Mouse (Mus musculus) heart, embryonic 15.5 days (tissue): ENCODE results near the gene Scarf2. TPM values are rescaled to one million over a fixed set of nuclear protein-coding genes. Genes with fewer than 3 reads are reported as not detected.

Experiments used
- ATAC-seq: fragments of 200-750 bp; cut with Nextera tagmentation; replicated peaks from 2 replicates; pipeline ENCODE4 v1.8.0; 2017; ENCODE audit warnings: low read depth, moderate TSS enrichment; ENCODE audit not compliant: insufficient number of reproducible peaks, insufficient read depth, low FRiP score
- H3K27ac ChIP-seq: fragments of 300-500 bp; sonication (generic); 2 replicates; pipeline ENCODE4 v1.5.1; 2015; ENCODE audit warnings: mild to moderate bottlenecking, inconsistent platforms
- H3K27me3 ChIP-seq: fragments of 300-500 bp; sonication (generic); 2 replicates; pipeline ENCODE4 v1.6.1; 2015; ENCODE audit warnings: inconsistent platforms
- H3K36me3 ChIP-seq: fragments of 300-500 bp; sonication (generic); 2 replicates; pipeline ENCODE4 v1.6.1; 2015; ENCODE audit warnings: mild to moderate bottlenecking, inconsistent platforms
- H3K4me1 ChIP-seq: fragments of 300-500 bp; sonication (generic); replicated peaks from 2 replicates; pipeline ENCODE4 v1.6.1; 2015; ENCODE audit warnings: inconsistent platforms
- H3K4me2 ChIP-seq: fragments of 300-500 bp; sonication (generic); 2 replicates; pipeline ENCODE4 v1.6.1; 2015; ENCODE audit warnings: inconsistent platforms, mild to moderate bottlenecking, moderate library complexity
- H3K4me3 ChIP-seq: fragments of 300-500 bp; sonication (generic); 2 replicates; pipeline ENCODE4 v1.5.1; 2015; ENCODE audit warnings: mild to moderate bottlenecking, inconsistent platforms
- H3K9ac ChIP-seq: fragments of 300-500 bp; sonication (generic); 2 replicates; pipeline ENCODE4 v1.6.1; 2015; ENCODE audit warnings: mild to moderate bottlenecking, inconsistent platforms
- H3K9me3 ChIP-seq: fragments of 300-500 bp; sonication (generic); replicated peaks from 2 replicates; pipeline ENCODE4 v1.6.1; 2016; ENCODE audit warnings: inconsistent platforms
- WGBS: fragments of 180-500 bp; shearing (Covaris S2); methylation state at CpG from one replicate; pipeline ENCODE4 v1.1.7; 2015; ENCODE audit warnings: mixed read lengths; 5-methylcytosine and 5-hydroxymethylcytosine counted together
- polyA plus RNA-seq: library from polyadenylated mRNA; unstranded; fragments of >200 nt; fragmentation: Nextera tagmentation; extraction: Ambion mirVana; gene quantifications from 2 replicates; pipeline ENCODE4 v1.2.1, GENCODE M21; 2015

Scarf2 gene
- polyA plus RNA-seq, 1 experiment from 2014 or later: 6.6 TPM

DNA sequence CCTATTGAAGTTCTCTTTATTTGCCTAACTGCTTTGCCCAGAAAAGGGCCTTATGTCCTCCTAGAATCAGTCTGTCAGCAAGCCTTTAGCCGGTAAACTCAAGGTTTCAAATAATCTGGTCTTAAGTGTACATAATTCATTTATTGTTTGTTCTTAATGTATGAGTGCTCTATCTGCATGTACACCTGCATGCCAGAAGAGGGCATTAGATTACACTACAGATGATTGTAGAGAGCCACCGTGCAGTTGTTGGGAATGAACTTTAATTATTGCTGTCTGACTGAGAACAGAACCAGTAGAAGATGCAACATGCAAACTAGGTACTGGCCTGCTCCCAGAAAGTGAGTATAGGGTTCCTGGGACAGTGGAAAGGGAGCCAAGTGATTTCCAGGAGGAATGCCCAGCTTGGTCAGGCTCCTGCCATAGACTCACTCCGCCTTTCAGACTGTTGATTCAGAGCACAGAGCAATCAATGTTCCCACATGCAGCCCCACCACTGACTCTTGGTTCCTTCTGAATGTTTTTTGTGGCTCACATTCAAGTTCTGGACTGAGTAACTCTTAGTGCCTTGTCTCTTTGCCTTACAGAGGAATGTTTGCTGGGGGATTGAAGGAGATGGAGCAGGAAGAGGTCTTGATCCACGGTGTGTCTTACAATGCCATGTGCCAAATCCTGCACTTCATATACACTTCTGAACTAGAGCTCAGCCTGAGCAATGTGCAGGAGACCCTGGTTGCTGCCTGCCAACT lies 25.8 kb upstream of the Scarf2 start:
- Histone ChIP-seq H3K27me3 (no peaks in the 10 kb centered on the region), H3K27ac (no peak overlapping the region), H3K9me3 (no peaks in the 10 kb centered on the region), H3K4me2 (no peak overlapping the region), H3K36me3 (peaks cover 34% of the 10 kb centered on the region), H3K4me1 (peaks cover 15% of the 10 kb centered on the region), H3K4me3 (no peak overlapping the region), H3K9ac (no peak overlapping the region)
- ATAC-seq: no peak
- WGBS: 66% methylated on average over 4 of the region's 4 CpGs

DNA sequence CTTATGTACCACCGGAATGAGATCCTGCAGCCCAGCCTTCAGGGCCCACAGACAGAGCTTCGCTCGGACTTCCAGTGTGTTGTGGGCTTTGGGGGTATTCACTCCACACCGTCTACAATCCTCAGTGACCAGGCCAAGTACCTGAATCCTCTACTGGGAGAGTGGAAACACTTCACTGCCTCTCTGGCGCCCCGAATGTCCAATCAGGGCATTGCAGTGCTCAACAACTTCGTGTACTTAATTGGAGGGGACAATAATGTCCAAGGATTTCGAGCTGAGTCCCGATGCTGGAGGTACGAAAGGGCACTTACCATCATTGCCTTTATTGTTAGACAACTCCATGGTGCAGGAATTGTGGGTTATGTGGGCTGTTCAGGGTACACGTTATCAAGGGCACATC lies 20.3 kb upstream of the Scarf2 start:
- no peaks in the 10 kb centered on the region for H3K9me3 ChIP-seq
- H3K9ac ChIP-seq: no peak overlapping the region
- H3K4me1 ChIP-seq: peaks cover 2% of the 10 kb centered on the region; the same call in 1 of the 2 replicates
- no peak overlapping the region for H3K4me3 ChIP-seq
- no peak overlapping the region for H3K4me2 ChIP-seq
- H3K27ac ChIP-seq: no peak overlapping the region
- H3K27me3 ChIP-seq: no peaks in the 10 kb centered on the region
- no peak; the same call in 1 of the 2 replicates for ATAC-seq
- WGBS: 69% methylated on average over 11 of the region's 11 CpGs
- H3K36me3 ChIP-seq: peaks cover 37% of the 10 kb centered on the region

DNA sequence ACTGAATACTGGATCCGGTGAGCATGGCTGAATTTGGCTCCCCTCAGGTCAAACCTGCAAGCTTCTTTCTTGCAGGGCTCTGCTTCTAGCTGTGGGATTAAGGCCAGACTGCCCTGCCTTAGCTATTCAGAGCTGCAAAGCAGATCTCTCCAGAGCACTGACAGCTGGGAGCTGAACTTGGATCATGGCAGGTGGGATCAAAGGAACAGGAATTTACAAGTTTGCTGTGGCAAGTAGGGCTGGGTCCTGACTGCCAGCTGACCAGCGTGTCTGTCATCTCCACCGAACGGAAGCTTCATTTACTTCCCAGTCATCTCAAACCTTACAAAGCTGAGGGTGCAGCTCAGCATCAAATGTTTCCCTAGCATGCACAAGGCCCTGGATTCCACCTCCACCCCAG lies 18.9 kb upstream of the Scarf2 start:
- no peak for ATAC-seq
- H3K27me3 ChIP-seq: no peaks in the 10 kb centered on the region
- H3K27ac ChIP-seq: no peak overlapping the region
- 74% methylated on average over 4 of the region's 4 CpGs for WGBS
- no peak overlapping the region for H3K4me3 ChIP-seq
- peaks cover 27% of the 10 kb centered on the region for H3K36me3 ChIP-seq
- 0 out of 2 replicates have a peak, but pooled peaks cover 2% of the 10 kb centered on the region for H3K4me1 ChIP-seq
- H3K9ac ChIP-seq: no peak overlapping the region
- H3K4me2 ChIP-seq: no peak overlapping the region
- no peaks in the 10 kb centered on the region for H3K9me3 ChIP-seq

DNA sequence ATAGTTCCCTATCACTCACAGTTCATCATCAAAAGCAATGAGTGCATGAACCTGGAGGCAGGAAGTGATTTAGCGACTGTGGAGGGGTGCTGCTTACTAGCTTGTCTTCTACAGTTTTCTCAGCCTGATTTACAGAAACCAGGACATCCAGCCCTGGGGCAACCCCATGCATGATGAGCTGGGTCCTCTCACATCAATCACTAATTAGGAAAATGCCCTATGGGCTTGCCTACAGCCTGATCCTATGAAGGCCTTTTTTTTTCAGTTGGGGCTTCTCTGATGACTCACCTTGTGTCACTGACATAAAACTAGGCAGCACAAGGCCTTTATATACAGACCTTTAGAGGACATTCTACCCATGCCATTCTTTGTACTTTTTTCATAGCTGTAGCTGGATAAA lies 17.4 kb upstream of the Scarf2 start:
- H3K27ac ChIP-seq: no peak overlapping the region
- no peaks in the 10 kb centered on the region for H3K9me3 ChIP-seq
- no peak overlapping the region for H3K4me2 ChIP-seq
- H3K4me1 ChIP-seq: 0 out of 2 replicates have a peak, but pooled peaks cover 2% of the 10 kb centered on the region
- WGBS: 76% methylated on average over 1 of the region's 1 CpGs
- ATAC-seq: no peak
- no peaks in the 10 kb centered on the region for H3K27me3 ChIP-seq
- H3K36me3 ChIP-seq: peaks cover 30% of the 10 kb centered on the region
- no peak overlapping the region for H3K4me3 ChIP-seq
- H3K9ac ChIP-seq: no peak overlapping the region

DNA sequence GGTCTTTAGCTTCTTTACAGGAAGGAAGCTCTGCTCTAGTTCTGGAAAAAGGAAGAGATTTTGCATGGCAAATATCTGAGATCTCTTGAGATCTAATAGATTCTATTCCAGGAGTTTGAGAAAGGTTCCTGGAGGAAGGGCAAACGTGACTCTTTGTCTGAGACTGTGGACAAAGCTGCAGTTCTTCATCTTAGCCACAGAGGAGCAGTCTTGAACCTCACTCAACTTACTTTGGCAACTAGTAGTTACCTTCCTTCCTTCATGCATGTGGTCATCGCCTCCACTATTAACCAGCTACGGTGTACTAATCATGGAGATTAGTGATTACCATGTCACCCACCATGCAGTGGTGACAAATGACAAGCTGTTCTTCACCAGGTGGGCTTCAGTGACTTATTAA lies 11.7 kb upstream of the Scarf2 start:
- peaks cover 52% of the 10 kb centered on the region for H3K36me3 ChIP-seq
- H3K4me3 ChIP-seq: no peak overlapping the region
- WGBS: 60% methylated on average over 3 of the region's 3 CpGs
- H3K4me2 ChIP-seq: no peak overlapping the region
- no peaks in the 10 kb centered on the region for H3K9me3 ChIP-seq
- ATAC-seq: no peak
- no peaks in the 10 kb centered on the region for H3K4me1 ChIP-seq
- H3K9ac ChIP-seq: no peak overlapping the region
- no peaks in the 10 kb centered on the region for H3K27me3 ChIP-seq
- H3K27ac ChIP-seq: no peak overlapping the region

DNA sequence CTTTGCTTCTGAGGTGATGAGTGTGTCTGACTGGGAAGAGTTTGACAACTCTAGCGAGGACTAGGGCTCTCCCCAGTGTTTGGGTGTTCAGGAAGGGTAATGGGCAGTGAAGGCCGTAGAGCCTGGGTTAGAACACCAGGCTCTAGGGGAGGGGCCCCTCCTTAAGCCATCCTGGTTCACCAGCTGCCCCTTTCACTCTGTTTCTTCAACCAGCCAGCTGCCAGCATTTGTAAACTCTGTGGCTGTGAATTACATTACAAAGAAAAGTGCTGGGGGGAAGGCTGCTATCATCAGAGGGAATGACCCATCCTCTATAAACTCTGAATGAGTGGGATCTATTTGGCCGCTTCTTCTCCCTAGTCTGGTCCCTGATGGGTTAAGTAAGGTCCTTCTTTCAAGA lies 4.4 kb upstream of the Scarf2 start:
- no peak for ATAC-seq
- Histone ChIP-seq H3K9ac (no peak overlapping the region), H3K27me3 (peaks cover 21% of the 10 kb centered on the region), H3K4me2 (no peak overlapping the region), H3K4me1 (peaks cover 13% of the 10 kb centered on the region), H3K4me3 (no peak overlapping the region), H3K27ac (no peak overlapping the region), H3K36me3 (peaks cover 27% of the 10 kb centered on the region), H3K9me3 (no peaks in the 10 kb centered on the region)
- WGBS: 70% methylated on average over 3 of the region's 3 CpGs

DNA sequence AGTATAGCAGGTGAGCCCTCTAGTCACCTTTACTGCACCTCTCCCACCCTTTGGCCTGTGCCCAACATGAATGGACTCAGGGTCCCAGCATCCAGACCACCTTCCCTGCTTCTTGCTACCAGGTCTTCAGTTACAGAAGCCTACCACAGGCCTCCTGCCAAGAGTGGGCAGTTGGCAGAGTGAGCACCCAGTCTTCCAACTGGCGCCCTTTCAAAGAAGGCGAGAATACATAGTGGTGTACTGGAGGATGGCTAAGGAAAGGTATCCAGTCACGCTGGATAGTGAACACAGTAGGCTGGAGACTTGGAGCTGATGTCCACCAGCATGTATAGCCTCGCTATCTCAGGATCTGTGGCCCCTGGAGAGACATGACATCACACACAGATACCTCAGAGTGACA lies 3.0 kb upstream of the Scarf2 start:
- no peak overlapping the region for H3K9ac ChIP-seq
- H3K36me3 ChIP-seq: peaks cover 18% of the 10 kb centered on the region
- no peak for ATAC-seq
- peaks cover 26% of the 10 kb centered on the region for H3K4me1 ChIP-seq
- H3K9me3 ChIP-seq: no peaks in the 10 kb centered on the region
- peaks cover 34% of the 10 kb centered on the region for H3K27me3 ChIP-seq
- no peak overlapping the region for H3K4me2 ChIP-seq
- no peak overlapping the region for H3K4me3 ChIP-seq
- H3K27ac ChIP-seq: no peak overlapping the region
- 88% methylated on average over 4 of the region's 4 CpGs for WGBS

DNA sequence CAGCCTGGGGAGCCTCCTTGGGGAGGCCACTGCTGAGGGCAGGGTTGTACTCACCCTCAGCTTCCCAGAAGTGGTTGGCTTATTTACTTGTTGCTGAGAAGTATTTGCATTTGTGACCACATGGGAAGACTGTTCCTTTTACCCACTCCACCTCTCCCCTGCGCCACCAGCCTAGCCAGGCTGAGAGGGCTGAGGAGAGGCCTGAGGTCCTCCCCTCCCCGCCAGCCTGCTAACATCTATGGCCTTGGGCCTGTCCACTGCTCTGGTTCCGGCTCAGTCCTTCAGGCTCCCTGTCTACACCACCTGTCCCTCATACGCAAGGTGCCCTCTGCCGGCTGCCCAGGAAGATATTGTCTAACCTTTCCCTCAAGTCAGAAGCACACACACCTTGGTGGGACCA lies 1.4 kb upstream of the Scarf2 start:
- peaks cover 48% of the 10 kb centered on the region for H3K27me3 ChIP-seq
- no peak overlapping the region for H3K9ac ChIP-seq
- H3K4me2 ChIP-seq: no peak overlapping the region
- H3K27ac ChIP-seq: no peak overlapping the region
- H3K4me3 ChIP-seq: no peak overlapping the region
- 71% methylated on average over 5 of the region's 5 CpGs for whole genome bisulfite sequencing
- ATAC-seq: no peak
- H3K4me1 ChIP-seq: peaks cover 36% of the 10 kb centered on the region
- H3K9me3 ChIP-seq: no peaks in the 10 kb centered on the region
- H3K36me3 ChIP-seq: peaks cover 8% of the 10 kb centered on the region

DNA sequence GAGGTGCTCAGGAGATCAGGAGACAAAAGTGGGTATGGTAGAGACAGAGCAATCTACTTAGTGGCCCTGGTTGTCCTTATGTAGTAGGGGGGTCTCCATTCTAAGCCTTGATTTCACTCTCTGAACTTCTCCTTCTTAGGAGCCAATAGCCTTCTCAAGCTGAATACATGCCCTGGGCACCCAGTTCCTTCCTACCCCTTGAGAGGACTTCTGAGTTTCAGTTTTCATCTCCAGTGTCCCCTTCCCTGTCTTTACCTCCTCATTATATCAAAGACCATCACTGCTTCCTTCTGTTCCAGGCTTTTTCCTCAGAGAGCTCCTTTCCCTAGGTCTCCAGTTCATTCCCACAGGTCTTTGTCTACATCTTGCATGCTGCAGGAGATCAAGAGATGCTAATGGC lies 563 bp upstream of the Scarf2 start:
- ATAC-seq: no peak
- Histone ChIP-seq H3K4me3 (peak overlapping the region; percentile 62), H3K9me3 (no peaks in the 10 kb centered on the region), H3K9ac (peak overlapping the region; percentile 65; the same call in 1 of the 2 replicates), H3K36me3 (peaks cover 5% of the 10 kb centered on the region; the same call in 1 of the 2 replicates), H3K4me1 (peaks cover 36% of the 10 kb centered on the region), H3K27me3 (peaks cover 56% of the 10 kb centered on the region), H3K27ac (peak overlapping the region; percentile 82), H3K4me2 (peak overlapping the region; percentile 88)

DNA sequence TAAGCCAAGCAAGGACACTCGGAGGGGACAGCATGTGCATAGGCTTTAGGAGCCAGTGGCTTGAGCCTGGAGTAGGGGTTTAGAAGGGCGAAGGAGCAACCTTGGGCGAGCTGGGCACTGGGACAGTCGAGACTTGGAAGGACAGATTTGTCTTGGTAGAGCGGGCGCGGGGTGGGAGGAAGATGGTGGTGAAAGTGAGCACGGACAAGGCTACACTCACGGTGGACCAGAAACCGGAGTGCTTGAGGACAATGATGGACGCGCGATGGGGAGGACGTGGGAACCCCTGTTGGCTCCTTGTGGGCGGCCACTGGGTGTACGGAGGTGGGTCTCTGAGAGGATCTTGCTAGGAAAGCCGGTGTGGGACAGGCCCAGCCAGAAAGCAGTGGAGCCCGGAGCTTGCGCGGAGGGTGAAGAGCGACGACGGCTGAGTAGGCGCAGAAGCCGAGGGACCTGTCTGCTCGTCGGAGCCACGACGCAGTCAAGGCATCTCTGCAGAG lies 780 bp downstream of the Scarf2 start:
- peaks cover 50% of the 10 kb centered on the region for H3K4me1 ChIP-seq
- peaks cover 70% of the 10 kb centered on the region for H3K27me3 ChIP-seq

DNA sequence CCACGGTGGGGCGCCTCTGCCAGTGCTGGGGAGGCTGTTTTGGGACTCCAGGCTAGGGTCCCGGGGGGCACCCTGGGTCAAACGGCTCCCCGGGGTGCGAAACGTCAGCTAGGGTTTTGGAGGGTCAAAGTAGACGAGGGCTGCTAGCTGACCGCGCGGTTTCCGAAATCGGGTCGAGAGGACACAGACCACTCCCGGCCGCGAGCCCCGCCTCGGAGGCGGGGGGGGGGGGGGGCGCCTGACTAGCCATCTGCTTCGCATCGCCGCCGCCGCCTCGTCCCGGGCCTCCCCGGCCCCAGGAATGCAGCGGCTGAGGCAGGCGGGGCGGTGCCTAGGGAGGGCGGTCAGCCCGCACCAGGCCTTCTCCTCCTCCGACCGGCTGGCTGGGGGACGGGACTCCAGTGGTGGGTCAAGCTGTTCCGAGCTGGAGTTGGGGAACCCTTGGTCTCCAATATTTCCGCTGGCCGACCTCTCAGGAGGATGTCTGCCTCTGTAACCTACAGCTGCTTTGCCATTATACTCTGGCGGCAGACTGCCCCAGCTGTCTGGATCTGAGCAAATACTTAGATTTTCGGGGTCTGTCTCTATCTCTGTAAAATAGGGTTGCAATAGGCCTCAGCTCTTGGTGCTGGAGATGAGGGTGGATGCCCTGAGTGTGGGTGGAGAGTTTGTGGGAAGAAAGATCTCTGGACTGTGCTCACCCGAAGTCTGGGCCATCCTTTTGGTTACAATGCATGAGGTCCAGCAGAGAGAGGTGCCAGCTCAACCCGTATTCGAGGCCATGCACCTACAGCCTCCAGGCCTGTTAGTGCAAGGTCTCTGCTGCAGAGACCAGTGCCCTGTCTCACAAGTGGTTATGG lies 1.5 kb downstream of the Scarf2 start:
- 4% methylated on average over 39 of the region's 45 CpGs for WGBS
- Histone ChIP-seq H3K27ac (peak overlapping the region; percentile 82), H3K36me3 (no peaks in the 10 kb centered on the region), H3K9ac (peak overlapping the region; percentile 65), H3K9me3 (no peaks in the 10 kb centered on the region), H3K4me1 (peaks cover 57% of the 10 kb centered on the region), H3K4me3 (peak overlapping the region; percentile 62), H3K27me3 (peaks cover 77% of the 10 kb centered on the region), H3K4me2 (peak overlapping the region; percentile 88)
- peak; percentile 58 for ATAC-seq

More for the DNA sequence above, 780 bp downstream of the Scarf2 start:
- H3K27ac ChIP-seq: peak overlapping the region; percentile 82
- peak overlapping the region; percentile 62 for H3K4me3 ChIP-seq
- no peaks in the 10 kb centered on the region for H3K36me3 ChIP-seq
- peak; percentile 24; the same call in 1 of the 2 replicates for ATAC-seq
- H3K4me2 ChIP-seq: peak overlapping the region; percentile 88
- H3K9me3 ChIP-seq: no peaks in the 10 kb centered on the region
- WGBS: 4% methylated on average over 29 of the region's 29 CpGs
- H3K9ac ChIP-seq: peak overlapping the region; percentile 65
